Mouse (Mus musculus): Measurements from ENCODE around the gene Polr2a. TPM values are rescaled to one million over a fixed set of nuclear protein-coding genes. Genes with fewer than 3 reads are reported as not detected.

Polr2a gene
- 78.0 and 84.0 TPM in 2 replicates for total RNA-seq (2021)
- long read RNA-seq, experiment 1, partial matches to known transcripts: 1 of 1 reads
- long read RNA-seq, experiment 1, other reads (novel, unspliced or antisense): 0 of 1 reads
- long read RNA-seq, experiment 2, partial matches to known transcripts: 0 of 2 reads
- long read RNA-seq, experiment 2, other reads (novel, unspliced or antisense): 2 of 2 reads

- DNase-seq: peak; percentile 98
Measured at GRCm38 (mm10) chr11:69758478-69758970, at the start of gene Polr2a. Gene Polr2a (minus strand): TSS chr11:69758637.

GRCm38 (mm10) chr11:69807641-69808040 is 49.2 kb upstream of the Polr2a start:
- no peak for DNase-seq

- no peak for DNase-seq
Measured at GRCm38 (mm10) chr11:69806378-69806777, 47.9 kb upstream of the Polr2a start.

- DNase-seq: no peak
Measured at GRCm38 (mm10) chr11:69804972-69805909, 46.8 kb upstream of the Polr2a start, which contains the start of gene Tmem102. Gene Tmem102 (minus strand): TSS chr11:69805624.

GRCm38 (mm10) chr11:69804652-69804940 is 46.2 kb upstream of the Polr2a start:
- DNase-seq: peak; percentile 42

GRCm38 (mm10) chr11:69803786-69804651 is 45.6 kb upstream of the Polr2a start:
- peak; percentile 90 for DNase-seq

GRCm38 (mm10) chr11:69803328-69803727 is 44.9 kb upstream of the Polr2a start:
- DNase-seq: no peak

GRCm38 (mm10) chr11:69802648-69803105 is 44.2 kb upstream of the Polr2a start:
- peak; percentile 92 for DNase-seq

- peak; percentile 20 for DNase-seq
Measured at GRCm38 (mm10) chr11:69801379-69801977, 43.0 kb upstream of the Polr2a start, which contains the start of gene Fgf11. Gene Fgf11 (minus strand): TSS chr11:69801857.

GRCm38 (mm10) chr11:69800392-69801197 is 42.2 kb upstream of the Polr2a start:
- DNase-seq: peak; percentile 79

GRCm38 (mm10) chr11:69800138-69800391 is 41.6 kb upstream of the Polr2a start:
- DNase-seq: peak; percentile 62

- DNase-seq: peak; percentile 33
Measured at GRCm38 (mm10) chr11:69799394-69800137, 41.1 kb upstream of the Polr2a start.

GRCm38 (mm10) chr11:69797924-69798323 is 39.5 kb upstream of the Polr2a start:
- no peak for DNase-seq

GRCm38 (mm10) chr11:69795983-69796435 is 37.6 kb upstream of the Polr2a start:
- no peak for DNase-seq

- peak; percentile 97 for DNase-seq
Measured at GRCm38 (mm10) chr11:69795168-69795982, 36.9 kb upstream of the Polr2a start, which contains the start of gene Chrnb1. Gene Chrnb1 (minus strand): TSS chr11:69795943.

GRCm38 (mm10) chr11:69793429-69793828 is 35.0 kb upstream of the Polr2a start:
- DNase-seq: no peak

- DNase-seq: no peak
Measured at GRCm38 (mm10) chr11:69791420-69791819, 33.0 kb upstream of the Polr2a start.

GRCm38 (mm10) chr11:69789431-69789830 is 31.0 kb upstream of the Polr2a start:
- peak; percentile 31 for DNase-seq

GRCm38 (mm10) chr11:69787306-69787705 is 28.9 kb upstream of the Polr2a start:
- DNase-seq: no peak

All from adrenal gland, postnatal 14 days (tissue).